Mouse (Mus musculus): ENCODE results near the gene Fry.

- TF ChIP-seq POLR2A (IDR thresholded peaks at IDR 0.05; ENCODE audit: extremely low read depth, insufficient read depth, low read length) (no peak), CTCF (IDR thresholded peaks at IDR 0.05; ENCODE audit: extremely low read depth, insufficient read depth, low read length) (no peak)
Measured at GRCm38 (mm10) chr5:150402832-150403447, 284.5 kb downstream of the Fry start.
